Mouse (Mus musculus): ENCODE results near the gene Pou3f4. TPM values are rescaled to one million over a fixed set of nuclear protein-coding genes. Genes with fewer than 3 reads are reported as not detected.

Pou3f4 gene
- polyA plus RNA-seq, 1 experiment from 2014 or later = 15.0 TPM

GRCm38 (mm10) chrX:110817211-110817610 is 3.1 kb downstream of the Pou3f4 start:
- no peaks in the 10 kb centered on the region for H3K9me3 ChIP-seq
- WGBS = 18% methylated on average over 10 of the region's 10 CpGs
- H3K36me3 ChIP-seq = no peaks in the 10 kb centered on the region
- peak overlapping the region; percentile 57 for H3K4me3 ChIP-seq
- H3K4me2 ChIP-seq (replicated peaks) = peak overlapping the region; percentile 51
- peaks cover 3% of the 10 kb centered on the region; the same call in 1 of the 2 replicates for H3K4me1 ChIP-seq
- H3K27me3 ChIP-seq = no peaks in the 10 kb centered on the region
- H3K9ac ChIP-seq (replicated peaks) = peak overlapping the region; percentile 49
- peak overlapping the region; percentile 68; the same call in 1 of the 2 replicates for H3K27ac ChIP-seq (replicated peaks)
- ATAC-seq (replicated peaks) = no peak

- Histone ChIP-seq H3K9me3 (no peaks in the 10 kb centered on the region), H3K27ac (replicated peaks) (no peak overlapping the region), H3K9ac (replicated peaks) (no peak overlapping the region), H3K4me1 (no peaks in the 10 kb centered on the region), H3K36me3 (no peaks in the 10 kb centered on the region), H3K4me3 (no peak overlapping the region), H3K27me3 (no peaks in the 10 kb centered on the region), H3K4me2 (replicated peaks) (no peak overlapping the region)
- WGBS = 73% methylated on average over 2 of the region's 2 CpGs
- no peak for ATAC-seq (replicated peaks)
Observed at GRCm38 (mm10) chrX:110837450-110837849, 23.4 kb downstream of the Pou3f4 start.

GRCm38 (mm10) chrX:110851300-110851699 is 37.2 kb downstream of the Pou3f4 start:
- Histone ChIP-seq H3K36me3 (no peaks in the 10 kb centered on the region), H3K27ac (replicated peaks) (no peak overlapping the region), H3K9me3 (no peaks in the 10 kb centered on the region), H3K4me2 (replicated peaks) (no peak overlapping the region), H3K27me3 (no peaks in the 10 kb centered on the region), H3K9ac (replicated peaks) (no peak overlapping the region), H3K4me3 (no peak overlapping the region), H3K4me1 (no peaks in the 10 kb centered on the region)
- WGBS = 20% methylated on average over 2 of the region's 2 CpGs
- peak; percentile 89 for ATAC-seq (replicated peaks)
